Mouse (Mus musculus): Measurements from ENCODE around the gene Prl3b1. TPM values are rescaled to one million over a fixed set of nuclear protein-coding genes. Genes with fewer than 3 reads are reported as not detected.

The Prl3b1 gene
- polyA plus RNA-seq (2011; ENCODE audit: insufficient read depth, insufficient read length, low replicate concordance, missing spikeins) = not detected in 2 replicates

DNA sequence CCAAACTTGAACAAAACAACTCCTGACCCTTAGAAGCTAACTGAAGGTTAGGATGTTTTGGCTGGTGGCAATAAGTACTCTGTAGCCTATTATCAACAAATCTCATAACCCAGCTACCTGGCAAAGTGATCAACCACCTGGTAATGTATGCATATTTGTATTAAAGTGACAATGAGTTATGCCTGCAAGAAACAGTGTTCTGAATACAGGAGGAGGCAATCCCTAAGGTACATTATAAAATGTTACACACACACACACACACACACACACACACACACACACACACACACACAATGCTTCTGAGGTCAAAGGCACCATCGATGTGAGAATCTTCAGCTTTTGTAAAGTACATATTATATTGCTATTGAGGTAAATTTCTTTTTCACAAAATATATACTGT, at the start of gene Prl3b1:
Gene Prl3b1, plus strand, starts transcription at position 301 of the 400 bp plus-strand sequence.
- Histone ChIP-seq H3K4me3 (replicated peaks; ENCODE audit: control insufficient read depth, low read depth, low read length) (no peak within 1 kb of the TSS), H3K4me1 (ENCODE audit: control insufficient read depth, insufficient read depth, low read length) (no peaks in the 10 kb centered on the region), H3K27ac (ENCODE audit: control insufficient read depth, insufficient read depth, low read depth, low read length, poor library complexity) (no peak within 1 kb of the TSS)
- TF ChIP-seq CTCF (IDR thresholded peaks at IDR 0.05; ENCODE audit: control insufficient read depth, insufficient read depth, low read length) (no peak), POLR2A (IDR thresholded peaks at IDR 0.05; ENCODE audit: borderline replicate concordance, control insufficient read depth, low read depth, low read length) (no peak)
- WGBS = 81% methylated on average over 1 of the region's 1 CpGs

DNA sequence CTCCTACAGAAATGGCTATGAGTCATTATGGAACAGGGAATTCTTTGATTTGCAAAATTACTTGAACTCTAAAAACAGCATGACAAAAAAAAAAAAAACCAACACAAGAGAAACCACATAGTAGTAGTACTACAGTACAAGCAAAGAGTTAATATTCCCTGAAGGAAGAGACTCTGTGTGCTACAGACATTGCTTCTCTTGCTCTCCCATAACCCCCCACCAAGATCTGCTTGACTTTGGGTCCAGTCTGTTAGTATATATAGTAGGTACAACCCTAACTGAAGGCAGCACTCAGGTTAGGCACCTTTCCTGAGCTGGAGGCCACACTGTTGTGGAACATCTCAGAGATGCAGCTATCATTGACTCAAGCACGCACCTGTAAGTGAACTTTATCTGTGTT, 45.3 kb upstream of the Prl3b1 start, which contains the start of gene Prl3c1:
Gene Prl3c1, plus strand, starts transcription at position 301 of the 400 bp plus-strand sequence.
- no peak within 1 kb of the TSS for H3K27ac ChIP-seq (ENCODE audit: control insufficient read depth, insufficient read depth, low read depth, low read length, poor library complexity)
- no peak for TF ChIP-seq CTCF (IDR thresholded peaks at IDR 0.05; ENCODE audit: control insufficient read depth, insufficient read depth, low read length)
- H3K4me3 ChIP-seq (replicated peaks; ENCODE audit: control insufficient read depth, low read depth, low read length) = no peak within 1 kb of the TSS
- 77% methylated on average over 1 of the region's 1 CpGs for WGBS
- no peaks in the 10 kb centered on the region for H3K4me1 ChIP-seq (ENCODE audit: control insufficient read depth, insufficient read depth, low read length)

DNA sequence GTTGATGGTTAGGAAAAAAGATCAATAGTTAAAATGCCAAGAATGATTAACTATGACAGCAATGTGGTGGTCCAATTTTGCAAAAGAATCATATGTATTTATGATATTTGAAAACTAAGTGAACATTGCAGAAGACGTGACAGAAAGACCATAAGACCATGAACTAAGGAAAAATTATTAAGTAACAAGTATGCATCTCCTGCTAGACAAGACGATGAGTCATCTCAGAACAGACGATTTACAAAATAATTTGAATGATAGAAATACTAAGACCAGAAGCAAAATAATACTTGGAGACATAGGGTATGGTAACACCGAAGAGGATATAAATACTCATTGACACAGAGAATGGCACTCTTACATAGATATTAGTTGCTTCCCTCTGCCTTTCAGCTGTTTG, 17.5 kb downstream of the Prl3b1 start, which contains the start of gene Prl3a1:
Gene Prl3a1, plus strand, starts transcription at position 301 of the 400 bp plus-strand sequence.
- Histone ChIP-seq H3K4me1 (ENCODE audit: control insufficient read depth, insufficient read depth, low read length) (no peaks in the 10 kb centered on the region), H3K4me3 (replicated peaks; ENCODE audit: control insufficient read depth, low read depth, low read length) (no peak within 1 kb of the TSS), H3K27ac (ENCODE audit: control insufficient read depth, insufficient read depth, low read depth, low read length, poor library complexity) (no peak within 1 kb of the TSS)
- 70% methylated on average over 4 of the region's 4 CpGs for WGBS
- TF ChIP-seq CTCF (IDR thresholded peaks at IDR 0.05; ENCODE audit: control insufficient read depth, insufficient read depth, low read length) (no peak), POLR2A (IDR thresholded peaks at IDR 0.05; ENCODE audit: borderline replicate concordance, control insufficient read depth, low read depth, low read length) (no peak)

Other genes starting within 250 kb of the Prl3b1 start
- gene Prl, start 184.3 kb upstream of the Prl3b1 start, polyA plus RNA-seq (2011; ENCODE audit: insufficient read depth, insufficient read length, low replicate concordance, missing spikeins) = 2.1 TPM in 1 of 2 replicates, not detected in the other
- gene Prl3d1, start 147.7 kb upstream of the Prl3b1 start, polyA plus RNA-seq (2011; ENCODE audit: insufficient read depth, insufficient read length, low replicate concordance, missing spikeins) = not detected in 2 replicates
- gene Prl3d2, start 120.1 kb upstream of the Prl3b1 start, polyA plus RNA-seq (2011; ENCODE audit: insufficient read depth, insufficient read length, low replicate concordance, missing spikeins) = not detected in 2 replicates
- not detected in 2 replicates for gene Prl3d3, start 85.1 kb upstream of the Prl3b1 start, polyA plus RNA-seq (2011; ENCODE audit: insufficient read depth, insufficient read length, low replicate concordance, missing spikeins)
- not detected in 2 replicates for gene Prl3c1, start 45.2 kb upstream of the Prl3b1 start, polyA plus RNA-seq (2011; ENCODE audit: insufficient read depth, insufficient read length, low replicate concordance, missing spikeins)
- gene Prl3a1, start 17.6 kb downstream of the Prl3b1 start, polyA plus RNA-seq (2011; ENCODE audit: insufficient read depth, insufficient read length, low replicate concordance, missing spikeins) = 1.3 TPM in 1 of 2 replicates, not detected in the other
- not detected in 2 replicates for gene Prl6a1, start 70.8 kb downstream of the Prl3b1 start, polyA plus RNA-seq (2011; ENCODE audit: insufficient read depth, insufficient read length, low replicate concordance, missing spikeins)
- not detected in 2 replicates for gene Prl8a2, start 103.8 kb downstream of the Prl3b1 start, polyA plus RNA-seq (2011; ENCODE audit: insufficient read depth, insufficient read length, low replicate concordance, missing spikeins)
- gene Prl2b1, start 149.0 kb downstream of the Prl3b1 start, polyA plus RNA-seq (2011; ENCODE audit: insufficient read depth, insufficient read length, low replicate concordance, missing spikeins) = not detected in 2 replicates
- not detected in 2 replicates for gene Prl8a6, start 196.8 kb downstream of the Prl3b1 start, polyA plus RNA-seq (2011; ENCODE audit: insufficient read depth, insufficient read length, low replicate concordance, missing spikeins)